Mouse (Mus musculus) E14TG2a.4 (cell line): Measurements from ENCODE around the gene Tbccd1.

Source experiments
- CTCF ChIP-seq: conservative IDR thresholded peaks from 2 replicates; pipeline ENCODE4 v1.5.1; 2014; ENCODE audit warnings: low read length
- NANOG ChIP-seq: IDR thresholded peaks from 2 replicates; pipeline ENCODE4 v1.6.1; 2014; ENCODE audit warnings: borderline replicate concordance, low read length, mixed read lengths
- POU5F1 ChIP-seq: IDR thresholded peaks from 2 replicates; pipeline ENCODE4 v1.6.1; 2014; ENCODE audit warnings: low read length, borderline replicate concordance

DNA sequence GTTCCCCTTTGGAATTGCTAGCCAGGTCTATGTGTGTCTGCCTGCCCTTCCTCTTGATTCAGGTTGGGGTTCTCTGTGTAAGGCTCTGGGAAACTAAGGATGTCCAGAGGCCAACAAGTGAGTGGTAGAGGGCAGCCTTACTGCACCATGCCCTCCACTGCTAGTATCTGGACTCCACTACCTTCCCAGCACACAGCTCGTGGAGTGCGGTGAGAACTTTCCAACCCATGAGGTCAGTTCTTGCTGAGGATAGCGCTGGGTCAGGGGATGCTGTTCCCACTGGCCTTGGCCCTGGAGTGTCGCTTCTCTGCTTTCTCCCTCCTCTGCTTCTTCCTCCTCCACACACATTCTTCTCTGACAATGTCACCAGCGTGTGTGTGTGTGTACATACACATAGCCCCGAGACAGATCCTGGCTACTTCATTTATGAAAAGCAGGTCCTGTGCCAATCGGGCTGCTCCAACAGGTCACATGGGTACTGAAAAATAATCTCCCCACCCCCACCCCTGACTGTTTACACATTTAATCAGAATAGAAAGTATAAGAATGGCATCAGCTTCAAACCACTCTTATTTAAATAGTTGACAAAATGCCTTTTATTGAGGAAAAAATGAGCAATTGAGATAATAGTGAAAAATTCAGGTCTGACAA, 22.6 kb upstream of the Tbccd1 start:
- no peak for TF ChIP-seq CTCF
- no peak for TF ChIP-seq POU5F1
- no peak for TF ChIP-seq NANOG
